Mouse (Mus musculus) erythroblast, embryonic 14.5 days (primary cell): ENCODE results near the gene Ccdc153. TPM values are rescaled to one million over a fixed set of nuclear protein-coding genes. Genes with fewer than 3 reads are reported as not detected.

Experiments used
- H3K27me3 ChIP-seq: 2 replicates; pipeline ENCODE4 v1.6.1; 2012; ENCODE audit warnings: inconsistent platforms; ENCODE audit not compliant: control insufficient read depth
- H3K36me3 ChIP-seq: 2 replicates; pipeline ENCODE4 v1.6.1; 2012; ENCODE audit warnings: mild to moderate bottlenecking, inconsistent platforms; ENCODE audit not compliant: control insufficient read depth
- H3K4me1 ChIP-seq: 2 replicates; pipeline ENCODE4 v1.6.1; 2012; ENCODE audit warnings: inconsistent platforms; ENCODE audit not compliant: control insufficient read depth
- H3K4me3 ChIP-seq: replicated peaks from 2 replicates; pipeline ENCODE3; 2012; ENCODE audit warnings: moderate library complexity, mild to moderate bottlenecking, inconsistent platforms
- H3K9me3 ChIP-seq: 2 replicates; pipeline ENCODE4 v1.6.1; 2012; ENCODE audit warnings: low read length, inconsistent platforms, mixed read lengths; ENCODE audit not compliant: control insufficient read depth
- GATA1 ChIP-seq: IDR thresholded peaks from 2 replicates; pipeline ENCODE4 v1.6.1; 2012; ENCODE audit warnings: low read length, inconsistent platforms, mixed read lengths
- TAL1 ChIP-seq: IDR thresholded peaks from 3 replicates; pipeline ENCODE4 v1.6.1; 2012; ENCODE audit warnings: low read length, inconsistent platforms, mixed read lengths
- polyA plus RNA-seq: library from polyadenylated mRNA; stranded (reverse); fragments of >175 nt; gene quantifications from 2 replicates; pipeline ENCODE4 v1.2.3, GENCODE M21; 2012

Gene Ccdc153
- polyA plus RNA-seq, 1 experiment, result not detected

DNA sequence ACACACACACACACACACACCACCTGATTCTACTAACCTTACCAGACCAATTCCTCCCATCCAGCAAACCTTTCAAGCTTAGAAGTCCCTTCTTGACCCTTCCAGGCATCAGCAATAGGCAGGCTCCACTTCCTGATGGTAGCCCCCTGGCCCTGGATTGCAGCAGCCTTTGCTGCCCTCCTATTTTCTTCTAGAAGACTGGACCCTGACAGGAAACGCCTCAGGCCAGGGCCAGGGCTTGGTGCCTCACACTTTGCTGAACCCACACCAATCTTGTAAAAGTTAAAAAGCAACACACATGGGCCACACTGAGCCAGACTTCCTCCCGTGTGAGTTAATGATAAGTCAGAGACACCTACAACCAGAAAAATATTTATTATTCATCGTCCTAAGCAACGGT is 3.3 kb upstream of the Ccdc153 start:
- no peak for TF ChIP-seq TAL1
- no peak for TF ChIP-seq GATA1
- no peaks in the 10 kb centered on the region for H3K9me3 ChIP-seq
- no peak overlapping the region for H3K4me3 ChIP-seq
- H3K27me3 ChIP-seq, result peaks cover 13% of the 10 kb centered on the region
- no peaks in the 10 kb centered on the region for H3K36me3 ChIP-seq
- peaks cover 29% of the 10 kb centered on the region for H3K4me1 ChIP-seq

DNA sequence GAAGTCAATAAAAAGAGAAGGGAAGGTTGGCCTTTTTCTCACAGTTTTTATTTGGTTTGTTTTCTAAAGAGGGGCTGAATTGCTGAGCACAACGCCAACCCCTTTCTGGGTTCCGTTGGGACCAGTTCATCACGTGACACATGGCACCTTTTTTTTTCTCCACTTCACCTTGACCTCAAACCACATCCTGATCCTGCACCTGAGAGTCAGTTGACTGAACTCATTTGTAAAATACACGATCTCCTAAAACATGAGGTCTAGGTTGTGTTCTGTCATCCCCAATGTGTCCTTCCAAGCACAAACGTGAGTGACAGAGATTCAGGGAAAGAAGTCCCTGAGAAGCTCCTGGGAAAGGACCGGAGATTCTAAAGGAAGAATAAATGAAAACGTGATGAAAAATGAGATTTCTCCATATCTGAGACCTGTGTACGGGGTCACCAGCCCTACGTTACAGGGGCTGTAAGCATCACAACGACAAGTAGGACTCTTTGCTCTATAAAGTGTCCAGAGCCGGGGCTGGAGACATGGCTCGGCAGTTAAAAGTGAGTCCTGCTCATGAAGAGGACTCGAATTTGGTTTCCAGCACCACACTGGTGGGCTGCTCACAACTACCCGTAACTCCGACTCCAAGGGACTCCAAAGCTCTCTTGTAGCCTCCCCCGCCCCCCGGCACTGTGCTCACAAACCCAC is 1.8 kb upstream of the Ccdc153 start:
- Histone ChIP-seq H3K27me3 (peaks cover 13% of the 10 kb centered on the region), H3K9me3 (no peaks in the 10 kb centered on the region), H3K36me3 (no peaks in the 10 kb centered on the region), H3K4me3 (no peak overlapping the region), H3K4me1 (peaks cover 14% of the 10 kb centered on the region)
- no peak for TF ChIP-seq TAL1
- no peak for TF ChIP-seq GATA1

DNA sequence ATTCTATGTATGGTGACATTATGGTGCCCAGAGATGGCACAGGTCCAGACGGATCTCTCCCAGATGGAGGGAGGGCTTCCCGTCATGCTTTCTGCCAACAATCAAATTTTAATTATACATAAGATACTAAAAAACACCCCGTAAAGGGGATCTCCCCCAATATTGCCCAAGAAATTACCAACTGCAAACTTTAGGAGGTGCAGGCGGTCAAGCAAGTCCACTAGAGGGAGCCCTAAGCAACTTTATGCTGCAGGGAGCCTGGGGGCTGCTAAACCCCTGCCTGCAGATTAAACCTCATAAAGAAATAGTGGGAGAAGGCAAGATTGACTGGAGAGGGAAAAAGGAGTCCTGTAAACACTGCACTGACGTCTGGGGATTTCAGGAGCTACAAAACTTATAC is 1.0 kb upstream of the Ccdc153 start:
- no peaks in the 10 kb centered on the region for H3K9me3 ChIP-seq
- no peak for TF ChIP-seq TAL1
- H3K4me3 ChIP-seq, result no peak overlapping the region
- H3K27me3 ChIP-seq, result peaks cover 13% of the 10 kb centered on the region
- no peaks in the 10 kb centered on the region for H3K36me3 ChIP-seq
- H3K4me1 ChIP-seq, result peaks cover 10% of the 10 kb centered on the region

DNA sequence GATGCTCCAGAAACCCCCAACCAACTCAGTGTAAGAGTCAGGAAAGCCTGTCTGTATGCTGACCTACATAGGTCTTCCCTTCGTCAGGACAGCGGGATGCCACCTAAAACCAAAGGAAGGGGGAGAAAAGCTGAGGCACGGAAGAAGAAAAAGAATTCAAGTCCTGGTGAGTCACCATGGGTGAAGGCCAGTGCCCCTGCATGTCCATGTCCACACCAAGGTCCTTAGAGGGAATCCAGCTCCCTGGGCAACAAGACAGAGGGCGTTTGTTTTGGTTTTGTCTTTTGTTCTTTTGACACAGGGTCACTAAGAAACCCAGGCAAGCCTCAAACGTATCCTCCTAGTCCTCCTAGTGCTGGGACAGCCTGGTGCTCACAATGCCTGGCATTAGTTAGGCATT is 435 bp downstream of the Ccdc153 start:
- Histone ChIP-seq H3K27me3 (peaks cover 13% of the 10 kb centered on the region), H3K36me3 (no peaks in the 10 kb centered on the region), H3K4me1 (peaks cover 4% of the 10 kb centered on the region), H3K9me3 (no peaks in the 10 kb centered on the region), H3K4me3 (no peak overlapping the region)
- no peak for TF ChIP-seq TAL1
- TF ChIP-seq GATA1, result no peak

DNA sequence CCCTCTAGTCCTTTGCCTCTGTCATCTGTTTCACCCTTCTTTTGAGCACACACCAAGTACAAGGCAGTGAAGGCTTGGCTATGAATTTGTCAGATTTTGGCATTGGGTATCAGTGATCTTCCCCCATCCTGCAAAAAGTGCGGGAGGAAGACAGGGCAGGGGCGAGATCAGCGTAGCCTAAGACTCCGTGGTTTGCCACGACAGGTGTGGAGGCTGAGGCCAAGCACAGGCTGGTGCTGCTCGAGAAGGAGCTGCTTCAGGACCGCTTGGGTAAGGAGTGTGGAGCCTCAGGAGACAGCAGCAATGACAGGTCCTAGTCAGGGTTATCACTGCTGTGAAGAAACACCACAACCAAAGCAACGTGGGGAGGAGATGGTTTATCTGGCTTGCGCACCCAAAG is 942 bp downstream of the Ccdc153 start:
- H3K36me3 ChIP-seq, result no peaks in the 10 kb centered on the region
- no peak for TF ChIP-seq GATA1
- H3K4me3 ChIP-seq, result no peak overlapping the region
- peaks cover 13% of the 10 kb centered on the region for H3K27me3 ChIP-seq
- H3K9me3 ChIP-seq, result no peaks in the 10 kb centered on the region
- peaks cover 4% of the 10 kb centered on the region for H3K4me1 ChIP-seq

DNA sequence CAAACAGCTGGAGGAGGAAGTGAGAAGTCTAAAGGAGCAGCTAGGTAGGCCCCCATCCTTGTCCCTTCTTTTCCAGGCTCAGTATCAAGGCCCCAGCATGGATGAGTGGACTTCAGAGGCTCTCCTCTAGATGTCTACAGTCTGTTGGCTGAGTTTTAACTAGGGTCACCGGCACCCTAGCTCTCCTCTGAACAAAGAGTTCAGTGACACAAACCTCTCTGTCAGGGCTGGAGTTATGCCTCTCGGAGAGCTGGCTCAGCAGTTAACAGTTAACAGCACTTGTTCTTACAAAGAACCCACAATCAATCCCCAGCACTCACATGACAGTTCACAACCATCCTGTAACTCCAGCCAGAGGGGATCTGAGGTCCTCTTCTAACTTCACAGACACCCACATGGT is 3.1 kb downstream of the Ccdc153 start:
- TF ChIP-seq TAL1 (no peak), GATA1 (no peak)
- Histone ChIP-seq H3K9me3 (no peaks in the 10 kb centered on the region), H3K27me3 (peaks cover 19% of the 10 kb centered on the region), H3K4me1 (peaks cover 4% of the 10 kb centered on the region), H3K36me3 (no peaks in the 10 kb centered on the region), H3K4me3 (no peak overlapping the region)

DNA sequence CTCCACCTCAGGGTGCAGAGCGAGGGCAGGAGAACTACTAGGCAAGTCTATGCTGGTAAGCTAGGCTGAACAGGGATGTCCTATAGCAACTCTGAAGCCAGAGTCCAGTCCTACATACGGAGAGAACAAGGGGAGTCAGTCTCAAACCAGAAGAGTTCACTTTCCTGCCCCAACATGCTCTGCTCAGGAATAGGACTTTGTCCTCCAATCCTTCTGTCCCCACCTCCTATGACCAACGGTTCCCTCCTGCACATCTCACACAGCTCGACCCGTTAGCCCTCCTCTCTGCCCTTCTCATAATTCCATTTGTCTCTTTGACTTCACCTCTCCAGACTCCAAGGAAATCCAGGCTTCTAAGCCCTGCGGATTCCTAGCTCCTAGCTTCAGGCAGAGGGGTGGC is 7.4 kb downstream of the Ccdc153 start:
- TF ChIP-seq GATA1 (no peak), TAL1 (no peak)
- peaks cover 21% of the 10 kb centered on the region for H3K4me1 ChIP-seq
- H3K9me3 ChIP-seq, result no peaks in the 10 kb centered on the region
- peaks cover 12% of the 10 kb centered on the region for H3K27me3 ChIP-seq
- H3K36me3 ChIP-seq, result no peaks in the 10 kb centered on the region
- no peak overlapping the region for H3K4me3 ChIP-seq

DNA sequence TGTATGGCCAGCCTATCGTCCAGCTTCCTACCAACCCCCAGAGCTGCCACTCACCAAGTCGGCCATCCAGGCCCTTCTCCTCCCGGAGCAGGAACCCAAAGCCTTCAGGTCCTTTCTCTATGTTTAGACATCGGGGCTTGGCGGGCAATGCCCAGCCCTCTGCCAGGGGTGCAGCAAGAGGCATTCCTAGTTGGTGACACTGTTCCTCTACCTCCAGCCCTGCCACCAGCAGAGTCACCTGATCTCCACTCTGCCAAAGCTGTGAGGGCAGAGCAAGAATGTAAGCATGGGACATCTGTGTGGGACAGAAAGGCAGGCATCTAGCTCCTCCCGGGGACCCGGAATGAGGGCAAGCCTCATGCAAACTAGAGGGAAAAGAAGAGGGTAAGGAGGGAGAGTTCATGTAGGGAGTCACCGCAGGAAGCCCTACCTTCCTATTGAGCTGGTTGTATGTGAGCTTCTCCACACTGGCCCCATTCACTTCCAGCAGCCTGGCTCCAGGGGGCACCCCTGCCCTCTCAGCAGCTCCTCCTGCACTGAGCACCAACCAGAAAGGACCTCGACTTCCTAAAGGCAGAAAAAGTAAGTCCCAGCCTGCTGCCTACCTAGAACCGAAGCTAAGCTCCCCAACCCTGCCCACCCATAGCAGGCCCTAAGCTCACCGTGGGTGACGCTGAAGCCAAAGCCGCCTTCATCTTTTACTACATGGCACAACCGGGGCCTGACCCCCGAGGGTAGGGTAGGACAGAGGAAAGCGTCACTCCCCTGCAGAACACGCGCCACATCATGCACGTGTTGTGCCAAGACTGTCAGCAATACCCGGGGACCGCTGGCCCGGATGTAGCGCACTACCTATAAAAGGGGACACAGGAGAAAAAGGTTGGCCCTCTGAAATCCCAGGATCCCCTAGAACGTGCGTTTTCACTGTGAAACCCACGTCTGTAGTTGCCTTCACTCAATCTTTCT is 9.0 kb downstream of the Ccdc153 start:
- Histone ChIP-seq H3K36me3 (no peaks in the 10 kb centered on the region), H3K4me1 (peaks cover 21% of the 10 kb centered on the region), H3K4me3 (no peak overlapping the region), H3K27me3 (peaks cover 12% of the 10 kb centered on the region), H3K9me3 (no peaks in the 10 kb centered on the region)
- no peak for TF ChIP-seq TAL1
- TF ChIP-seq GATA1, result no peak

DNA sequence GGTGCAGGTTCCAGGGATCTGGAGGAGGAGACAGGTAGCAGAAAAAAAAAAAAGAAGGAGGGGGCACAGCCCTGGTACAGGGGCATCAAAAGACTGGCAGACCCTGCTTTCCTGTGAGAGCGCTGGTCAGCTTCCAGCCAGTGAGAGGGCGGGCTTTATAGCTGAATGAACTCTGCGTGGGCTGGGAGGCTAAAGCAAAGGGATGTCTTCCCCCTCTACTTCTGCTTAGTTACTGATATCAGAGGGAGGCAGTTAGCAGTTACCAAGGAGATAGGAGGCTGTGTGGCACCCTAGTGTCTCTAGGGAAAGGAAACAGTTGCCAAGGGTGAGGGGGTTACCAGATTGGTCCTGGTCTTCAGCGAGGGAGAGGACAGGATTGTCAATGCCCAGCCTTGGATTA is 10.0 kb downstream of the Ccdc153 start:
- peaks cover 12% of the 10 kb centered on the region for H3K27me3 ChIP-seq
- H3K4me1 ChIP-seq, result peaks cover 21% of the 10 kb centered on the region
- no peaks in the 10 kb centered on the region for H3K36me3 ChIP-seq
- no peak overlapping the region for H3K4me3 ChIP-seq
- no peaks in the 10 kb centered on the region for H3K9me3 ChIP-seq
- TF ChIP-seq TAL1 (no peak), GATA1 (no peak)
